Mouse (Mus musculus) hindbrain, embryonic 11.5 days (tissue): Measurements from ENCODE around the gene Galntl6. TPM values are rescaled to one million over a fixed set of nuclear protein-coding genes. Genes with fewer than 3 reads are reported as not detected.

Experiments
- ATAC-seq: fragments of 200-750 bp; cut with Nextera tagmentation; 2 replicates; pipeline ENCODE4 v1.8.0; 2017; ENCODE audit warnings: mild to moderate bottlenecking, moderate TSS enrichment, moderate library complexity; ENCODE audit not compliant: low FRiP score
- DNase-seq: peaks from one replicate; pipeline ENCODE4 v3.0.0-alpha.2; 2015; ENCODE audit warnings: low spot score
- H3K27ac ChIP-seq: fragments of 300-500 bp; sonication (generic); 2 replicates; pipeline ENCODE4 v1.5.1; 2014; ENCODE audit warnings: mild to moderate bottlenecking, low read depth, low read length
- H3K27me3 ChIP-seq: fragments of 300-500 bp; sonication (generic); 2 replicates; pipeline ENCODE4 v1.6.1; 2014; ENCODE audit warnings: mild to moderate bottlenecking, low read length, moderate library complexity, mixed read lengths; ENCODE audit not compliant: control insufficient read depth, insufficient read depth
- H3K36me3 ChIP-seq: fragments of 300-500 bp; sonication (generic); 2 replicates; pipeline ENCODE4 v1.6.1; 2014; ENCODE audit warnings: mild to moderate bottlenecking, low read length, moderate library complexity, mixed read lengths; ENCODE audit not compliant: control insufficient read depth, insufficient read depth
- H3K4me1 ChIP-seq: fragments of 300-500 bp; sonication (generic); replicated peaks from 2 replicates; pipeline ENCODE4 v1.6.1; 2014; ENCODE audit warnings: low read length, mixed read lengths; ENCODE audit not compliant: control insufficient read depth, insufficient read depth
- H3K4me2 ChIP-seq: fragments of 300-500 bp; sonication (generic); replicated peaks from 2 replicates; pipeline ENCODE4 v1.6.1; 2014; ENCODE audit warnings: mild to moderate bottlenecking, low read depth, low read length
- H3K4me3 ChIP-seq: fragments of 300-500 bp; sonication (generic); 2 replicates; pipeline ENCODE4 v1.5.1; 2014; ENCODE audit warnings: low read depth, low read length
- H3K9ac ChIP-seq: fragments of 300-500 bp; sonication (generic); 2 replicates; pipeline ENCODE4 v1.6.1; 2014; ENCODE audit warnings: low read depth, low read length
- H3K9me3 ChIP-seq: fragments of 300-500 bp; sonication (generic); 2 replicates; pipeline ENCODE4 v1.6.1; 2016; ENCODE audit warnings: low read length; ENCODE audit not compliant: control insufficient read depth
- WGBS: fragments of 180-500 bp; shearing (Covaris S2); extraction: QIAGEN DNeasy Blood & Tissue Kit; methylation state at CpG from one replicate; pipeline ENCODE4 v1.1.7; 2014; 5-methylcytosine and 5-hydroxymethylcytosine counted together
- polyA plus RNA-seq: library from polyadenylated mRNA; unstranded; fragments of >200 nt; fragmentation: Nextera tagmentation; extraction: Ambion mirVana; gene quantifications from 2 replicates; pipeline ENCODE4 v1.2.1, GENCODE M21; 2014

The Galntl6 gene
- polyA plus RNA-seq, 1 experiment from 2014 or later: 0.66 TPM

GRCm38 (mm10) chr8:57962286-57963110 lies 949.9 kb downstream of the Galntl6 start:
- H3K4me3 ChIP-seq: no peak overlapping the region
- 31% methylated on average over 12 of the region's 12 CpGs for WGBS
- no peak overlapping the region for H3K27ac ChIP-seq
- no peaks in the 10 kb centered on the region for H3K27me3 ChIP-seq
- no peak overlapping the region for H3K9ac ChIP-seq
- no peak for ATAC-seq
- no peaks in the 10 kb centered on the region for H3K36me3 ChIP-seq
- no peak for DNase-seq
- H3K4me1 ChIP-seq: no peaks in the 10 kb centered on the region
- H3K4me2 ChIP-seq: no peak overlapping the region
- no peaks in the 10 kb centered on the region for H3K9me3 ChIP-seq

- Histone ChIP-seq H3K4me1 (no peaks in the 10 kb centered on the region), H3K36me3 (no peaks in the 10 kb centered on the region), H3K9me3 (no peaks in the 10 kb centered on the region), H3K4me2 (no peak overlapping the region), H3K27me3 (no peaks in the 10 kb centered on the region), H3K27ac (no peak overlapping the region), H3K4me3 (no peak overlapping the region), H3K9ac (no peak overlapping the region)
- 46% methylated on average over 3 of the region's 3 CpGs for WGBS
- DNase-seq (no peak), ATAC-seq (no peak)
These were observed 953.3 kb downstream of the Galntl6 start for GRCm38 (mm10) chr8:57959136-57959535.

GRCm38 (mm10) chr8:57958121-57958901 lies 954.1 kb downstream of the Galntl6 start:
- no peak overlapping the region for H3K4me2 ChIP-seq
- no peak overlapping the region for H3K9ac ChIP-seq
- H3K27ac ChIP-seq: no peak overlapping the region
- no peaks in the 10 kb centered on the region for H3K9me3 ChIP-seq
- ATAC-seq (peak; percentile 81), DNase-seq (peak; percentile 43)
- H3K4me3 ChIP-seq: no peak overlapping the region
- H3K36me3 ChIP-seq: no peaks in the 10 kb centered on the region
- no peaks in the 10 kb centered on the region for H3K27me3 ChIP-seq
- no peaks in the 10 kb centered on the region for H3K4me1 ChIP-seq
- WGBS: 24% methylated on average over 16 of the region's 16 CpGs

DNA sequence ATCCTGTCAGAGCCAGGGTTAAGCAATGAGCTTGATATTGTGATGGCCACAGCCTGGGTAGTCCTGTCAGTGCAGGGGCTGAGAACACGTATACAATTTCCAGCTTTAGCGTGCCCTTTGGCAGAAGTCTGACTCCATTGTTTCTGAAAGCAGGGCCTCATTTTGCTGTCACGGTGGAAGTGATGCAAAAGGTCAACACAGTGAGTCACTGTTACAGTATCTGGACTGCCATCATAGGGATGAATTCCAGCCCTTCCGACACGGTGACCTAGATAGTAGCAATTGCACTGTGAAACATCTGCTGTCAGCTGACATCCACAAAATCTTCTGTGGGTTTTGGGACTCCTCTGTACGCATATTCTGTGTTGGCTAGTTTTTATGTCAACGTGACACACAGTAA lies 956.9 kb downstream of the Galntl6 start:
- Histone ChIP-seq H3K4me3 (no peak overlapping the region), H3K27me3 (no peaks in the 10 kb centered on the region), H3K36me3 (no peaks in the 10 kb centered on the region), H3K4me2 (no peak overlapping the region), H3K4me1 (no peaks in the 10 kb centered on the region), H3K27ac (no peak overlapping the region), H3K9me3 (no peaks in the 10 kb centered on the region), H3K9ac (no peak overlapping the region)
- ATAC-seq (no peak), DNase-seq (no peak)
- WGBS: 80% methylated on average over 7 of the region's 7 CpGs

- 73% methylated on average over 2 of the region's 2 CpGs for WGBS
- Histone ChIP-seq H3K4me3 (no peak overlapping the region), H3K4me2 (no peak overlapping the region), H3K36me3 (no peaks in the 10 kb centered on the region), H3K9me3 (no peaks in the 10 kb centered on the region), H3K4me1 (no peaks in the 10 kb centered on the region), H3K9ac (no peak overlapping the region), H3K27me3 (no peaks in the 10 kb centered on the region), H3K27ac (no peak overlapping the region)
- DNase-seq: no peak
- no peak for ATAC-seq
These were observed 971.3 kb downstream of the Galntl6 start for GRCm38 (mm10) chr8:57941113-57941512.

GRCm38 (mm10) chr8:57939856-57940420 lies 972.5 kb downstream of the Galntl6 start:
- Histone ChIP-seq H3K4me3 (no peak overlapping the region), H3K27me3 (no peaks in the 10 kb centered on the region), H3K4me1 (no peaks in the 10 kb centered on the region), H3K9me3 (no peaks in the 10 kb centered on the region), H3K36me3 (no peaks in the 10 kb centered on the region), H3K9ac (no peak overlapping the region), H3K27ac (no peak overlapping the region), H3K4me2 (no peak overlapping the region)
- DNase-seq (no peak), ATAC-seq (no peak)
- WGBS: 71% methylated on average over 5 of the region's 5 CpGs

- DNase-seq (peak; percentile 73), ATAC-seq (peak; percentile 51)
- H3K27ac ChIP-seq: no peak overlapping the region
- no peaks in the 10 kb centered on the region for H3K27me3 ChIP-seq
- H3K4me1 ChIP-seq: no peaks in the 10 kb centered on the region
- no peaks in the 10 kb centered on the region for H3K36me3 ChIP-seq
- no peak overlapping the region for H3K9ac ChIP-seq
- H3K4me3 ChIP-seq: no peak overlapping the region
- WGBS: 29% methylated on average over 8 of the region's 8 CpGs
- H3K9me3 ChIP-seq: no peaks in the 10 kb centered on the region
- no peak overlapping the region for H3K4me2 ChIP-seq
These were observed 973.1 kb downstream of the Galntl6 start for GRCm38 (mm10) chr8:57939177-57939855.

DNA sequence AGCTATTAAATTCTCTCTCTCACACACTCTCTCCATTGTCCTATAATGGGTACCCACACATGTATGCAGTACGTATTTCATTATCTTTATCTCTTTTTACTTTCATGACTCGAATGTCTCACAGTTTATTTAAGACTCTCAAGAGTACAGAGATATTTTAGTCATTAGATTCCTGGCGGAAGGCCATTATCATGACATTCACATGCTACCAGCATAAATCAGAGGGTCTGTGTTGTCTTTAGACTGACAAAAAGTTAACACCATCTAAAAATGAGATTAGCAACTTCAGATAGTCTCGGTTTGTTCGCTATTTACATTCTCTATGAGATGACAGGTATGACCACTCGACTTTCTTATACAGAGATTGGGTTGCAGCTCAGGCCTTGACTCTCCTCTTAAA lies 985.4 kb downstream of the Galntl6 start:
- ATAC-seq: no peak
- Histone ChIP-seq H3K27ac (no peak overlapping the region), H3K27me3 (no peaks in the 10 kb centered on the region), H3K4me3 (no peak overlapping the region), H3K9me3 (no peaks in the 10 kb centered on the region), H3K4me1 (no peaks in the 10 kb centered on the region; the same call in 1 of the 2 replicates), H3K4me2 (no peak overlapping the region), H3K9ac (no peak overlapping the region), H3K36me3 (no peaks in the 10 kb centered on the region)
- 92% methylated on average over 6 of the region's 6 CpGs for WGBS
- no peak for DNase-seq
